Mouse (Mus musculus) ovary, postnatal 10 days (tissue): ENCODE measurements at regions not wholly inside any gene's neighbourhood (a gene's known extent, or its start where the extent isn't known, plus 50 kb on each side); places are given as distances from the start of the nearest gene placed in this dataset.

Experiments
- DNase-seq: peaks from one replicate; pipeline ENCODE4 v3.0.0; 2022; ENCODE audit warnings: low spot score

DNA sequence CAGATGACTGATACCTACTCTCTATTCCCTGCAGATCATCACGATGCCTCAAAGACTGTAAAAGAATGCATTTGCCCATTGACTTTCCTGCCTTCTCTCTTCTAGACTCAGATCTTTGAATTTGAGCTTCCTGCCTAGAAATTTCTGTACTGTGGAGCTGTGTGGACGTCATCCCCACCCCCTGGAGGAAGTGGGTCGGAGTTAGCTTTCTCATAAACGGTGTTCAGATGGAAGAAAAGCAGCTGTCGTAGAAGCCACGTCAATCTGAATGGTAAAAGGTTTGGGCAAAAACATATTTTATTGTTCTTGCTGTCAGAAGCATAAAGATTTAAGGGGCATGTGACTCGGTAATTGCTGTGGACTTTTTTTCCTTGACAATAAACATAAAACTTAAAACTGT is 154.6 kb upstream of the Mvb12b start:
- DNase-seq, result no peak

- no peak for DNase-seq
These were observed 151.2 kb upstream of the Mvb12b start for GRCm38 (mm10) chr2:34038982-34039381.

GRCm38 (mm10) chr2:34033212-34033611 is 145.5 kb upstream of the Mvb12b start:
- DNase-seq, result no peak

- DNase-seq, result no peak
These were observed 143.7 kb upstream of the Mvb12b start for GRCm38 (mm10) chr2:34031421-34031820.

- no peak for DNase-seq
These were observed 143.3 kb upstream of the Mvb12b start for GRCm38 (mm10) chr2:34031001-34031412.

DNA sequence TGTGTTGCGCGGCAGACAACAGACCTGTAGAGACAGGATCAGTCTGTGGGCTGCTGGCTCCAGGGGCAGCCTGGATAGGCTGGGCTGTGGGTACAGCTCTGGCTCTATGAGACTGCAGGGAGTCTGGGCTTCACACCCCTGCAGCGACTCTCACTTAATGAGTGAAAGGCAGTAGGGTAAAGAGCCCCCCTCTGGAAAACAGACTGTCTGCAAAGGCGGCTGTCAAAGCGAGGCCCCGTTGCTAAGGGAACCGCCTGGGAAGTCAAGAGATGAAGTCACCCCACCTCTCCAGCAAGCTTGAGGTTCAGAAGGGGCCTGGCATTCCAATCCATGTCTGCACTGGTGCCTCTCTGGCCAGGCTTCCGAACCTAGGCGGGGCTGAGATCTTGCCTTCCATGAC is 139.7 kb upstream of the Mvb12b start:
- no peak for DNase-seq

DNA sequence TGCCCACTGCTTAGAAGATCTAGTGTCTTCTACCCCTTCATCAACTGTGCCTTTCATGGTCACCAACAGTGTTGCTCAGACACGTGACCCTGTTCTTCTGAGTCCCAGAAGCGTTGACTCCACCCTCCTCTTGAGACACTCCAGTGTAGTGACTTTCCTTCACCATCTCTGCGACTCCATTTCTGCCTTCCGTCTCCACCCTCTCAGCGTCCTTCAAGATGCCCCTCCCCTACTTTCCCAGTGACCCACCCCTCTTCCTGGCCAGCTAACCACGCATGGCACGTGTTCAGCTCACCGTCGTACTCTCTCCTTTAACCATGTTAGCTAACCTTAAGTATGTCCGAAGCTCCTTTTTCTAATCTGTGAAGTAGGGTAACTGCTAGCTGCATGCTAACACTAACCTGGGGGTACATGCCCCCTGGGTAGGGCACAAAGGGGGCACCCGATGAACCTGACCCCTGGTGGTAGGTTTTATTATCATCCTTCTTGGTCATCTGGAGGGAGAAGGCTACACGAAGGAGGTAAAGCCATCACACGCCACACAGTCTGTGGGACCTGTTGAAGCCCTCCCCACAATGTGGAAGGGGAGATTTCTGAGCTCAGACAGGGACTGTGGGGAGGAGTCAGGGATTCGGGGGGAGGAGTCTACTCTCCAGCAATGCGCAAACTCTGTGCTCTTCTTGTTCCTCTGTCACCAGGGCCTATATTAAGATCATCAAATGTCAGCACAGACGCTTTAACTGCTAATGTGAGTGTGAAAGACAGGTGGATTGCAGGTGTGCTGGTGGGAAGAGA is 139.0 kb upstream of the Mvb12b start:
- DNase-seq, result no peak

GRCm38 (mm10) chr2:34025715-34026360 is 138.1 kb upstream of the Mvb12b start:
- DNase-seq, result no peak

DNA sequence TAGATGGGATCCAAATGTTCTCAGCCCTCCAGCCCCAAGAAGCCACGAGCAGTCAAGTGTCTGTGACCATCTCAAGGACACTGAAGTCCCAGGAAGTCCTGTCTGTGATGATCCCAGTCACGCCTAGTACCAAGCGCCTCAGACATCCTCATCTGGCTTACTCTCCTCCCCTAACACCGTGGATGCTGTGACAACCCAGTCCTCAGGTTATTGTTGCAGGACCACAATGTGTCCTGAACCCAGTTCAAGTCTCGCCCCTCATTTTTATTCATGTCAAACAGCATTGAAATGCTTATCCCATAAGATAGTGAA is 129.4 kb upstream of the Mvb12b start:
- DNase-seq, result no peak

GRCm38 (mm10) chr2:34016350-34017141 is 128.8 kb upstream of the Mvb12b start:
- DNase-seq, result no peak

DNA sequence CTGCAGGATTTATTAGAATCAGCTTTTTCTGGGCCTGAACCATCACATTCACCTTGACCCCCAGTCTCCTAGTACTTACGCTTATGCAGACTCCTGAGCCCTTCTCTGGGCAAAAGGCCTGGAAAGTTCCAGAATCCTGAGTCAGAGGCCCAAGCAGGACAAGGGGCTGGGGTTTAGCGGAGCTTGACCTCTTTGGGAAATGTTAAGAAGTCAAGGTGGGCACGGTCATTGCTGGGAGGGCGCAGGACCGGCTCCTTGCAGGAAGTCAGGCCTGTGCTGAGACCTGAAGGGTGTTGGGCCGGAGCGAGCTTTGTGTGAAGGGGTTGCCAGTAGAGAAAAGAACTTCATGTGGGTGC is 127.9 kb upstream of the Mvb12b start:
- DNase-seq, result no peak

GRCm38 (mm10) chr2:34014868-34015639 is 127.3 kb upstream of the Mvb12b start:
- no peak for DNase-seq

DNA sequence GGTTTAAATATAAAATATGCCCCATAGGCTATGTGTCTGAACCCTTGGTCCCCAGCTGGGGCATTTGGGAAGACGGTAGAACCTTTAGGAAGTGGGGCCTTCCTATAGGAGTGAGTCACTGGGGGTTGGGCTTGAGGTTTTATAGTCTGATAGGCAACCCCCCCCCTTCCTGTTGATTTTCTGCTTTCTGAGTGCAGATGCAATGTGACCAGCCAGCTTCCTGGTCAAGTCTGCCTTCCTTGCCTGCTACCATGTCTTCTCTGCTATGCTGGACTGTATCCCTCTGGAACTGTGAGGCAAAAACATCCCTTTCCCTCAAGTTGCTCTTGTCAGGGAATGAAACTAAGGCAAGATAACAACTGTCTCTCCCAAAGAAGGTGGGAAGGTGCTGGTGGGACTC is 122.4 kb upstream of the Mvb12b start:
- DNase-seq, result no peak

DNA sequence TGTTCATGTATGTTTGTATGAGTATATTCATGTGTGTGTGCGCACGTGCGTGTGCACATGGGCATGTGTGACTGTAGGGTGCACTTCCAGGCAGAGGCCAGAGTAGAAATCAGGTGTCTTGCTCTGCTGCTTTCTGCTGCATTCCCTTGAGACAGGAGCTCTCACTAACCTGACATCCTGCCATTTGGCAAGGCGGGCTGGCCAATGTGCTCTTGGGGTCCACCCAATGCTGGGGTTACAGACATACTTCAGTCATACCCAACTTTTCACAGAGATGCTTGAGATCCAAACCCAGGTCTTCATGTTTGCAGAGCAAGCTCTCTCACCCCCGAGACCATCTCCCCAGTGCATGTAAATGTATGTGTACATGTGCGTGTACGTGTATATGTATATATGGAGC is 120.2 kb upstream of the Mvb12b start:
- no peak for DNase-seq

GRCm38 (mm10) chr2:33997106-33997505 is 109.4 kb upstream of the Mvb12b start:
- DNase-seq, result no peak

- DNase-seq, result no peak
These were observed 108.6 kb upstream of the Mvb12b start for GRCm38 (mm10) chr2:33996331-33996730.

DNA sequence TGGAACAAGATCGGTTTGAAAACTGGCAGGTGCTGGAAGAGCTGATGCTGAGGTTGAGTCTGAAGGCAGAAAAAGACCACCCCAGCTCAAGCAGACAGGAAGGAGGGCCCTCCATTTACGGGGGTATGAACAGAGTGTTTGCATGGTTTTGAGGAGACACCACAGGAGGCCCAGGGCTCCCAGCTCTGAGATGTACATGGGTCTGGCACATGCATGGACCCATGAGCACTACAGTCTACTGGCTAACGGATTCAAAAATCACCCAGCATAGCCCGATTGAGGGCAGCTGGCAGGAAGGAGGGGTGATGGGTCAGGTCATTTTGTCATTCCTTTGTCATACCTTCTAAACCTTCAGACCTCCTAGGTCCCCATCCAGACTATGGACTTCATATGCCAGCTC is 103.6 kb upstream of the Mvb12b start:
- no peak for DNase-seq

- no peak for DNase-seq
These were observed 103.0 kb upstream of the Mvb12b start for GRCm38 (mm10) chr2:33990711-33991110.

- DNase-seq, result no peak
These were observed 102.0 kb upstream of the Mvb12b start for GRCm38 (mm10) chr2:33989555-33990370.

- no peak for DNase-seq
These were observed 98.7 kb upstream of the Mvb12b start for GRCm38 (mm10) chr2:33986420-33986819.

- no peak for DNase-seq
These were observed 97.6 kb upstream of the Mvb12b start for GRCm38 (mm10) chr2:33985316-33985715.
